Mouse (Mus musculus) MEL (cell line): ENCODE data around the gene Zyg11b. TPM values are rescaled to one million over a fixed set of nuclear protein-coding genes. Genes with fewer than 3 reads are reported as not detected.

Experiments
- DNase-seq: peaks from one replicate; pipeline ENCODE4 v3.0.0; 2011; ENCODE audit warnings: low read depth, low spot score
- H3K27ac ChIP-seq: 2 replicates; pipeline ENCODE4 v1.5.1; 2012; ENCODE audit warnings: low read depth, mild to moderate bottlenecking, control low read depth, low read length, moderate library complexity; ENCODE audit not compliant: control insufficient read depth
- H3K27me3 ChIP-seq, 2 experiments: fragments of 150-350 bp in 1 of 2; sonication (generic) in 1 of 2; 2 replicates each; pipeline ENCODE4 v1.6.1; 2012; ENCODE audit warnings: low read length in 2 of 2, mild to moderate bottlenecking in 2 of 2, improper control_type of control experiment in 1 of 2, moderate library complexity in 1 of 2; ENCODE audit not compliant: insufficient read depth in 2 of 2, control insufficient read depth in 1 of 2
- H3K36me3 ChIP-seq, 2 experiments: 2 replicates each; pipeline ENCODE4 v1.6.1; 2012 to 2014; ENCODE audit warnings: low read length in 2 of 2, improper control_type of control experiment in 1 of 2, inconsistent platforms in 1 of 2, mild to moderate bottlenecking in 1 of 2; ENCODE audit not compliant: insufficient read depth in 2 of 2, control insufficient read depth in 1 of 2
- H3K4me1 ChIP-seq, 2 experiments: fragments of 150-350 bp in 1 of 2; sonication (generic) in 1 of 2; 2 replicates each; pipeline ENCODE4 v1.6.1; 2012; ENCODE audit warnings: low read length in 2 of 2, improper control_type of control experiment in 1 of 2, mild to moderate bottlenecking in 1 of 2; ENCODE audit not compliant: insufficient read depth in 2 of 2, control insufficient read depth in 1 of 2
- H3K4me3 ChIP-seq, 2 experiments: fragments of 150-350 bp in 1 of 2; sonication (generic) in 1 of 2; 2 replicates each; pipeline ENCODE4 v1.5.1; 2012; ENCODE audit warnings: low read depth in 2 of 2, low read length in 2 of 2, mild to moderate bottlenecking in 2 of 2, moderate library complexity in 2 of 2, control low read depth in 1 of 2, improper control_type of control experiment in 1 of 2; ENCODE audit not compliant: control insufficient read depth in 1 of 2, insufficient read depth in 1 of 2
- H3K79me2 ChIP-seq: 2 replicates; pipeline ENCODE4 v1.6.1; 2012; ENCODE audit warnings: mild to moderate bottlenecking, low read length, moderate library complexity; ENCODE audit not compliant: control insufficient read depth, poor library complexity, insufficient read depth
- H3K9ac ChIP-seq: 2 replicates; pipeline ENCODE4 v1.6.1; 2012; ENCODE audit warnings: low read depth, mild to moderate bottlenecking, control low read depth, low read length, moderate library complexity; ENCODE audit not compliant: control insufficient read depth, poor library complexity, severe bottlenecking
- H3K9me3 ChIP-seq: fragments of 150-350 bp; sonication (generic); replicated peaks from 2 replicates; pipeline ENCODE4 v1.6.1; 2012; ENCODE audit warnings: mild to moderate bottlenecking, low read length, improper control_type of control experiment, moderate library complexity; ENCODE audit not compliant: insufficient read depth
- E2F4 ChIP-seq: IDR thresholded peaks from 2 replicates; pipeline ENCODE4 v1.6.1; 2011; ENCODE audit warnings: low read depth, low read length, improper control_type of control experiment, borderline replicate concordance
- EP300 ChIP-seq, 2 experiments: IDR thresholded peaks; 2 replicates each; pipeline ENCODE4 v1.6.1; 2011; ENCODE audit warnings: improper control_type of control experiment in 2 of 2, low read length in 2 of 2, low read depth in 1 of 2, mild to moderate bottlenecking in 1 of 2
- ETS1 ChIP-seq: IDR thresholded peaks from 2 replicates; pipeline ENCODE4 v1.6.1; 2012; ENCODE audit warnings: low read depth, mild to moderate bottlenecking, inconsistent platforms, low read length, improper control_type of control experiment, moderate library complexity
- GATA1 ChIP-seq: IDR thresholded peaks from 2 replicates; pipeline ENCODE4 v1.6.1; 2011; ENCODE audit warnings: low read depth, low read length, improper control_type of control experiment
- HCFC1 ChIP-seq: IDR thresholded peaks from 2 replicates; pipeline ENCODE4 v1.6.1; 2012; ENCODE audit warnings: low read depth, mild to moderate bottlenecking, inconsistent platforms, low read length, improper control_type of control experiment, moderate library complexity
- KAT2A ChIP-seq: conservative IDR thresholded peaks from 2 replicates; pipeline ENCODE4 v1.6.1; 2012; ENCODE audit warnings: low read depth, low read length, improper control_type of control experiment, inconsistent platforms
- MAFK ChIP-seq: IDR thresholded peaks from 2 replicates; pipeline ENCODE4 v1.6.1; 2011; ENCODE audit warnings: low read depth, mild to moderate bottlenecking, low read length, improper control_type of control experiment, borderline replicate concordance
- MAX ChIP-seq: IDR thresholded peaks from 2 replicates; pipeline ENCODE4 v1.6.1; 2011; ENCODE audit warnings: low read length, improper control_type of control experiment
- MAZ ChIP-seq: IDR thresholded peaks from 2 replicates; pipeline ENCODE4 v1.6.1; 2012; ENCODE audit warnings: low read depth, mild to moderate bottlenecking, inconsistent platforms, low read length, improper control_type of control experiment
- MEF2A ChIP-seq: IDR thresholded peaks from 2 replicates; pipeline ENCODE4 v1.6.1; 2014; ENCODE audit warnings: low read depth, mild to moderate bottlenecking, inconsistent platforms, low read length, improper control_type of control experiment; ENCODE audit not compliant: poor library complexity, insufficient replicate concordance, severe bottlenecking; ENCODE audit errors: extremely low read depth
- MXI1 ChIP-seq: IDR thresholded peaks from 2 replicates; pipeline ENCODE4 v1.6.1; 2011; ENCODE audit warnings: mild to moderate bottlenecking, low read depth, low read length, improper control_type of control experiment
- MYB ChIP-seq: IDR thresholded peaks from 2 replicates; pipeline ENCODE4 v1.6.1; 2011; ENCODE audit warnings: mild to moderate bottlenecking, low read depth, low read length, improper control_type of control experiment
- POLR2A ChIP-seq, 2 experiments: IDR thresholded peaks; 2 replicates each; pipeline ENCODE4 v1.6.1; 2011 to 2012; ENCODE audit warnings: low read length in 2 of 2, mild to moderate bottlenecking in 2 of 2, control low read depth in 1 of 2, improper control_type of control experiment in 1 of 2, low read depth in 1 of 2, moderate library complexity in 1 of 2; ENCODE audit not compliant: control insufficient read depth in 1 of 2, insufficient read depth in 1 of 2, poor library complexity in 1 of 2
- POLR2AphosphoS5 ChIP-seq: IDR thresholded peaks from 2 replicates; pipeline ENCODE4 v1.6.1; 2012; ENCODE audit warnings: low read depth, borderline replicate concordance, mild to moderate bottlenecking, inconsistent platforms, low read length, moderate library complexity, mixed read lengths
- RAD21 ChIP-seq: IDR thresholded peaks from 2 replicates; pipeline ENCODE4 v1.6.1; 2011; ENCODE audit warnings: mild to moderate bottlenecking, low read depth, low read length, improper control_type of control experiment
- TAL1 ChIP-seq: IDR thresholded peaks from 2 replicates; pipeline ENCODE4 v1.6.1; 2012; ENCODE audit warnings: mild to moderate bottlenecking, inconsistent platforms, low read length, moderate library complexity, mixed read lengths
- TBP ChIP-seq: IDR thresholded peaks from 2 replicates; pipeline ENCODE4 v1.8.0; 2011; ENCODE audit warnings: low read depth, low read length, improper control_type of control experiment
- TCF12 ChIP-seq: IDR thresholded peaks from 2 replicates; pipeline ENCODE4 v1.6.1; 2014; ENCODE audit warnings: low read depth, mild to moderate bottlenecking, inconsistent platforms, low read length, improper control_type of control experiment, moderate library complexity
- UBTF ChIP-seq: IDR thresholded peaks from 2 replicates; pipeline ENCODE4 v1.6.1; 2012; ENCODE audit warnings: low read depth, mild to moderate bottlenecking, inconsistent platforms, low read length, improper control_type of control experiment, moderate library complexity, borderline replicate concordance; ENCODE audit not compliant: insufficient read depth
- USF1 ChIP-seq: IDR thresholded peaks from 2 replicates; pipeline ENCODE4 v1.6.1; 2014; ENCODE audit warnings: low read depth, mild to moderate bottlenecking, inconsistent platforms, low read length, improper control_type of control experiment, moderate library complexity
- USF2 ChIP-seq, 2 experiments: IDR thresholded peaks; 2 replicates each; pipeline ENCODE4 v1.6.1; 2011 to 2012; ENCODE audit warnings: improper control_type of control experiment in 2 of 2, low read length in 2 of 2, borderline replicate concordance in 1 of 2, inconsistent platforms in 1 of 2, low read depth in 1 of 2, mild to moderate bottlenecking in 1 of 2; ENCODE audit not compliant: insufficient read depth in 1 of 2
- ZC3H11A ChIP-seq: IDR thresholded peaks from 2 replicates; pipeline ENCODE4 v1.6.1; 2012; ENCODE audit warnings: low read depth, mild to moderate bottlenecking, inconsistent platforms, low read length, improper control_type of control experiment
- ZKSCAN1 ChIP-seq: IDR thresholded peaks from 2 replicates; pipeline ENCODE4 v1.6.1; 2012; ENCODE audit warnings: low read depth, mild to moderate bottlenecking, inconsistent platforms, low read length, improper control_type of control experiment, moderate library complexity
- ZMIZ1 ChIP-seq: IDR thresholded peaks from 2 replicates; pipeline ENCODE4 v1.6.1; 2012; ENCODE audit warnings: low read depth, mild to moderate bottlenecking, inconsistent platforms, low read length, improper control_type of control experiment, moderate library complexity
- polyA plus RNA-seq, 2 experiments: library from polyadenylated mRNA; stranded (reverse) in 1 of 2; unstranded in 1 of 2; fragments of >175 nt in 1 of 2; fragments of >200 nt in 1 of 2; gene quantifications; 2 replicates each; pipeline versions ENCODE4 v1.2.1 to v1.2.4; 2012; ENCODE audit warnings: low replicate concordance in 2 of 2, low read depth in 1 of 2; ENCODE audit not compliant: insufficient read length in 2 of 2, insufficient read depth in 1 of 2, missing spikeins in 1 of 2
- total RNA-seq: library from RNA; depleted of rRNA; stranded (reverse); fragments of 300-350 nt; gene quantifications from 2 replicates; pipeline ENCODE4 v1.2.3, GENCODE M21; 2012

The Zyg11b gene
- total and polyA plus RNA-seq, 3 experiments: 7.7 to 9.2 TPM; not detected in 1

DNA sequence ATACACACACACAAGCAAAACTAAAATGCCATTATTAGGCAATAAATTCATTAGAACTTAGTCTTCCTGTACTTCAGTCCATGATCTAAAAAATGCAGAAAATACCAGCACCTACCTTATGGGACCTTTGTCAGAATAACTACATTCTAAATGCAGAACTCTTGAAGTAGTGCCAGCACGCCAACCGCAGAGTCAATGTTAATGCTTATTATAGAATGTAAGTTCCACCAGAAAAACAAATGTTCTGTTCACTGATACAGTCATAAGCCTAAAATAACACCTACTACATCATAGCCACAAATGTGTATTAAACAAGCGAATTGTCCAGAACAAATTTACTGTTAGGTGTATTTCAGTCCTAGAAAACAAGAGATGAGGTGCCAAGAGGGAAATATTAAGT lies 23.9 kb downstream of the Zyg11b start:
- Histone ChIP-seq H3K4me3 (no peak overlapping the region), H3K9ac (no peak overlapping the region), H3K27me3 (no peaks in the 10 kb centered on the region), H3K4me1 (no peaks in the 10 kb centered on the region), H3K27ac (no peak overlapping the region), H3K79me2 (0 out of 2 replicates have a peak, but pooled peaks cover 1% of the 10 kb centered on the region), H3K9me3 (no peaks in the 10 kb centered on the region), H3K36me3 (peaks cover 0 to 2% of the 10 kb centered on the region in 2 experiments; a peak in 1 of 4 replicates)
- TF ChIP-seq ZMIZ1 (no peak), POLR2AphosphoS5 (no peak), ZC3H11A (no peak), E2F4 (no peak), HCFC1 (no peak), USF1 (no peak)
- no peak for DNase-seq

DNA sequence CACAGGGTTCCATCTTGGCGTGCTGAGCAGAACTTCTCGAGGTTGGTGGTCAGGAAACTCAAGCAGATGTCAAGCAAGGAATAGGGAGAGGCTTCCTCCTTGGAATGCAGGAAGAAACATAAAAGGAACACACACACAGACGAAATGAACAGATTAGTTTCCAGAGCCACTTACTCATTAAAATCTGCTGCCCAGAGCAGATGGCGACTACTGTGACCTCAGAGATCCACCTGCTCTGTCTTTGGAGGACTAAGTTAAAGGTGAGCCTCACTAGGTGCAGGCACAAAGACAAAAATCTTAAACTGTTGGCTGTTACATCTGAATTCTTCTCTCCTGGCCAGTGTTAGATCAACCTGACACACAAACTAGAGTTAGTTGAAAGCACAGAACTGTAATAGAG lies 28.6 kb downstream of the Zyg11b start:
- TF ChIP-seq MXI1 (no peak), UBTF (no peak), EP300 (IDR thresholded peaks at IDR 0.05; ENCODE audit: low read depth in 1 of 2, low read length in 2 of 2) (no peak), MYB (no peak), MAX (no peak), MAZ (no peak), ETS1 (no peak), TCF12 (no peak), USF1 (no peak), ZC3H11A (no peak)
- no peak overlapping the region for H3K27ac ChIP-seq
- no peaks in the 10 kb centered on the region for H3K79me2 ChIP-seq
- H3K4me1 ChIP-seq: no peaks in the 10 kb centered on the region
- H3K9me3 ChIP-seq: no peaks in the 10 kb centered on the region
- no peak for DNase-seq
- no peak overlapping the region for H3K4me3 ChIP-seq
- no peak overlapping the region for H3K9ac ChIP-seq
- H3K36me3 ChIP-seq: peaks cover 0 to 2% of the 10 kb centered on the region in 2 experiments; a peak in 2 of 4 replicates
- no peaks in the 10 kb centered on the region for H3K27me3 ChIP-seq

- Histone ChIP-seq H3K9me3 (no peaks in the 10 kb centered on the region), H3K4me1 (no peaks in the 10 kb centered on the region), H3K27me3 (no peaks in the 10 kb centered on the region), H3K79me2 (no peaks in the 10 kb centered on the region), H3K4me3 (no peak overlapping the region), H3K9ac (no peak overlapping the region), H3K36me3 (peaks cover 0 to 9% of the 10 kb centered on the region in 2 experiments; a peak in 2 of 4 replicates), H3K27ac (no peak overlapping the region)
- DNase-seq: no peak
- TF ChIP-seq POLR2A (IDR thresholded peaks at IDR 0.05; ENCODE audit: control insufficient read depth in 1 of 2, insufficient read depth in 1 of 2, low read depth in 1 of 2, low read length in 2 of 2, poor library complexity in 1 of 2) (no peak), KAT2A (no peak), TBP (no peak), MEF2A (no peak), TAL1 (no peak), RAD21 (no peak), GATA1 (no peak), MAFK (no peak), ZKSCAN1 (no peak), USF2 (IDR thresholded peaks at IDR 0.05; ENCODE audit: borderline replicate concordance in 1 of 2, insufficient read depth in 1 of 2, low read depth in 1 of 2, low read length in 2 of 2) (no peak)
Measured at GRCm38 (mm10) chr4:108265774-108266173, 35.1 kb downstream of the Zyg11b start.
